Mouse (Mus musculus): ENCODE data around the gene Zranb1. TPM values are rescaled to one million over a fixed set of nuclear protein-coding genes. Genes with fewer than 3 reads are reported as not detected.

Zranb1 gene
- polyA plus RNA-seq (2012; rRNA removed) = 28.4 and 28.7 TPM in 2 replicates

DNA sequence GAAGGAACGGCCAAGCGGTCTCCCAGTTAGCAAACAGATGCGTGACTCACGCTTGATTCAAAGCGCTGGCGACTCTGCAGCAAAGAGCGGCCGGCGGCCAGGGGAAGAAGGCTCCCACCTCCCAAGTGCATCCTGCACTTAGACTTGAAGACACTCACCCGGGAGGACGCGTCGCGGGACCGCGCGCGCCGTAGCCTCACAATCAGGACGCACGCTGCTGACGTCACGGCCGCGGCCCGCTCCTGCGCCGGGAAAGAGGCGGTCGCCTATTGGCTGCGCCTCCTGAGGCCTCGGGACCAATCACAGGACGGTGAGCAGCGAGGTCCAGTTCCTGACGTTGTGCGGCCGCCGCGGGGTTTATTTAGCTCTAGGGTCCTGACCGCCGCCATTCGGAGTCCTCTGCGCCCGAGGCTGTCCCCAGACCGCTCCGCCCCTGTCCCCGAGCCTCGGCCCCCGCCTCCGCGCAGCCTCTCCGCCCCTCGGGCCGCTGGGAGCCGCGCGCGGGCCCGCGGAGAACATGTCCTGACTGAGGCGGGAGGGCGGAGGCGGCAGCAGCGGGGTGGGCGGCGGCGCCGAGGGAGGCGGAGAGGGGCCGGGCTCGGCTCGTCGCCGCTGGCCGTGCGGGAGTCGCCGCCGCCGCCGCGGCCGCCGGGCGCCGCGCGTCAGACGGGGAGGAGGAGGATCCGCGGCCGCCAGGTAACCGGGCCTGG, at the start of gene Zranb1:
Gene Zranb1 (plus strand): TSS at position 293 of the 710 bp plus-strand sequence.

Other genes starting within 250 kb of the Zranb1 start
- 14.1 and 15.1 TPM in 2 replicates for gene Fam53b, start 117.3 kb upstream of the Zranb1 start, polyA plus RNA-seq (2012; rRNA removed)
- gene Eef1akmt2, start 78.5 kb upstream of the Zranb1 start, polyA plus RNA-seq (2012; rRNA removed) = 63.1 and 76.9 TPM in 2 replicates
- gene Abraxas2, start 71.9 kb upstream of the Zranb1 start, polyA plus RNA-seq (2012; rRNA removed) = 27.1 and 28.0 TPM in 2 replicates
- gene Fgfr2, start 192.2 kb downstream of the Zranb1 start, polyA plus RNA-seq (2012; rRNA removed) = 53.1 and 60.1 TPM in 2 replicates
- gene Ctbp2, start 193.2 kb downstream of the Zranb1 start, polyA plus RNA-seq (2012; rRNA removed) = 112 and 124 TPM in 2 replicates

Data from central nervous system, embryonic 14 days (tissue).